Mouse (Mus musculus) hindbrain, embryonic 13.5 days (tissue): ENCODE data around the gene Uqcc1. TPM values are rescaled to one million over a fixed set of nuclear protein-coding genes. Genes with fewer than 3 reads are reported as not detected.

ENCODE experiments used
- ATAC-seq: fragments of 200-750 bp; cut with Nextera tagmentation; 2 replicates; pipeline ENCODE4 v1.8.0; 2017; ENCODE audit warnings: moderate TSS enrichment; ENCODE audit not compliant: low FRiP score
- H3K27ac ChIP-seq: fragments of 300-500 bp; sonication (generic); 2 replicates; pipeline ENCODE4 v1.5.1; 2015; ENCODE audit warnings: inconsistent platforms, mild to moderate bottlenecking, moderate library complexity
- H3K27me3 ChIP-seq: fragments of 300-500 bp; sonication (generic); 2 replicates; pipeline ENCODE4 v1.6.1; 2015; ENCODE audit warnings: mild to moderate bottlenecking, inconsistent platforms
- H3K36me3 ChIP-seq: fragments of 300-500 bp; sonication (generic); 2 replicates; pipeline ENCODE4 v1.6.1; 2015; ENCODE audit warnings: mild to moderate bottlenecking, inconsistent platforms
- H3K4me1 ChIP-seq: fragments of 300-500 bp; sonication (generic); replicated peaks from 2 replicates; pipeline ENCODE4 v1.6.1; 2015; ENCODE audit warnings: inconsistent platforms
- H3K4me2 ChIP-seq: fragments of 300-500 bp; sonication (generic); 2 replicates; pipeline ENCODE4 v1.6.1; 2015; ENCODE audit warnings: inconsistent platforms, mild to moderate bottlenecking, moderate library complexity
- H3K4me3 ChIP-seq: fragments of 300-500 bp; sonication (generic); 2 replicates; pipeline ENCODE4 v1.5.1; 2015; ENCODE audit warnings: mild to moderate bottlenecking, inconsistent platforms
- H3K9ac ChIP-seq: fragments of 300-500 bp; sonication (generic); 2 replicates; pipeline ENCODE4 v1.6.1; 2015; ENCODE audit warnings: mild to moderate bottlenecking, inconsistent platforms
- H3K9me3 ChIP-seq: fragments of 300-500 bp; sonication (generic); 2 replicates; pipeline ENCODE4 v1.6.1; 2016; ENCODE audit warnings: inconsistent platforms
- WGBS: fragments of 180-500 bp; shearing (Covaris S2); methylation state at CpG from one replicate; pipeline ENCODE4 v1.1.7; 2015; 5-methylcytosine and 5-hydroxymethylcytosine counted together
- polyA plus RNA-seq: library from polyadenylated mRNA; unstranded; fragments of >200 nt; fragmentation: Nextera tagmentation; extraction: Ambion mirVana; gene quantifications from 2 replicates; pipeline ENCODE4 v1.2.1, GENCODE M21; 2015

Uqcc1 gene
- polyA plus RNA-seq, 1 experiment from 2014 or later: 57.6 TPM

GRCm38 (mm10) chr2:155804053-155804452 lies 126.1 kb downstream of the Uqcc1 start:
- H3K9ac ChIP-seq: no peak overlapping the region
- H3K27me3 ChIP-seq: no peaks in the 10 kb centered on the region
- no peaks in the 10 kb centered on the region for H3K9me3 ChIP-seq
- 72% methylated on average over 5 of the region's 5 CpGs for WGBS
- H3K4me1 ChIP-seq: peaks cover 4% of the 10 kb centered on the region; the same call in 1 of the 2 replicates
- H3K36me3 ChIP-seq: peaks cover 74% of the 10 kb centered on the region
- H3K4me3 ChIP-seq: no peak overlapping the region
- no peak overlapping the region for H3K4me2 ChIP-seq
- ATAC-seq: no peak
- H3K27ac ChIP-seq: no peak overlapping the region

- 58% methylated on average over 3 of the region's 3 CpGs for WGBS
- Histone ChIP-seq H3K27me3 (no peaks in the 10 kb centered on the region), H3K27ac (no peak overlapping the region), H3K9ac (no peak overlapping the region), H3K4me3 (no peak overlapping the region), H3K4me2 (no peak overlapping the region), H3K36me3 (peaks cover 81% of the 10 kb centered on the region), H3K9me3 (no peaks in the 10 kb centered on the region), H3K4me1 (peaks cover 4% of the 10 kb centered on the region; the same call in 1 of the 2 replicates)
- ATAC-seq: no peak
Measured at GRCm38 (mm10) chr2:155802761-155803160, 127.3 kb downstream of the Uqcc1 start.

- Histone ChIP-seq H3K36me3 (peaks cover 89% of the 10 kb centered on the region), H3K9me3 (no peaks in the 10 kb centered on the region), H3K4me3 (no peak overlapping the region), H3K4me1 (no peaks in the 10 kb centered on the region), H3K27ac (no peak overlapping the region), H3K9ac (no peak overlapping the region), H3K4me2 (no peak overlapping the region), H3K27me3 (no peaks in the 10 kb centered on the region)
- no peak for ATAC-seq
- 68% methylated on average over 3 of the region's 3 CpGs for WGBS
Measured at GRCm38 (mm10) chr2:155798613-155799012, 131.5 kb downstream of the Uqcc1 start.

Other genes starting within 250 kb of the Uqcc1 start
- gene Trpc4ap, start 237.9 kb downstream of the Uqcc1 start, polyA plus RNA-seq: 166 and 170 TPM in 2 replicates
- gene Edem2, start 200.8 kb downstream of the Uqcc1 start, polyA plus RNA-seq: 45.3 and 46.4 TPM in 2 replicates
- gene Gm17581, start 194.4 kb downstream of the Uqcc1 start, polyA plus RNA-seq: not detected in 2 replicates
- 2.8 and 4.1 TPM in 2 replicates for gene Procr, start 179.2 kb downstream of the Uqcc1 start, polyA plus RNA-seq
- gene Mmp24, start 155.0 kb downstream of the Uqcc1 start, polyA plus RNA-seq: 11.3 and 11.9 TPM in 2 replicates
- gene BC029722, start 110.9 kb downstream of the Uqcc1 start, polyA plus RNA-seq: 28.5 and 28.6 TPM in 2 replicates
- 148 and 152 TPM in 2 replicates for gene Eif6, start 103.4 kb downstream of the Uqcc1 start, polyA plus RNA-seq
- gene Fam83c, start 95.5 kb downstream of the Uqcc1 start, polyA plus RNA-seq: 0.60 and 0.63 TPM in 2 replicates
- 0.16 TPM in 1 of 2 replicates, not detected in the other for gene Gm15557, start 10.4 kb upstream of the Uqcc1 start, polyA plus RNA-seq
- 2.0 and 3.6 TPM in 2 replicates for gene Gdf5, start 15.1 kb upstream of the Uqcc1 start, polyA plus RNA-seq
- 18.1 and 18.7 TPM in 2 replicates for gene Cep250, start 26.1 kb upstream of the Uqcc1 start, polyA plus RNA-seq
- 1.8 and 2.4 TPM in 2 replicates for gene 6430550D23Rik, start 77.7 kb upstream of the Uqcc1 start, polyA plus RNA-seq
- gene Ergic3, start 77.7 kb upstream of the Uqcc1 start, polyA plus RNA-seq: 371 and 377 TPM in 2 replicates
- not detected in 2 replicates for gene Fer1l4, start 122.6 kb upstream of the Uqcc1 start, polyA plus RNA-seq
- 5.1 and 5.8 TPM in 2 replicates for gene Spag4, start 134.9 kb upstream of the Uqcc1 start, polyA plus RNA-seq
- 32.0 and 34.6 TPM in 2 replicates for gene Cpne1, start 181.7 kb upstream of the Uqcc1 start, polyA plus RNA-seq
- gene Rbm12, start 181.7 kb upstream of the Uqcc1 start, polyA plus RNA-seq: 27.9 and 29.1 TPM in 2 replicates
- gene Gm28036, start 196.8 kb upstream of the Uqcc1 start, polyA plus RNA-seq: 21.6 and 24.1 TPM in 2 replicates
- 443 and 462 TPM in 2 replicates for gene Romo1, start 213.7 kb upstream of the Uqcc1 start, polyA plus RNA-seq
- 30.0 and 35.7 TPM in 2 replicates for gene Nfs1, start 213.9 kb upstream of the Uqcc1 start, polyA plus RNA-seq
- gene Rbm39, start 249.9 kb upstream of the Uqcc1 start, polyA plus RNA-seq: 563 and 565 TPM in 2 replicates